Mouse (Mus musculus): ENCODE measurements at regions not wholly inside any gene's neighbourhood (a gene's known extent, or its start where the extent isn't known, plus 50 kb on each side); places are given as distances from the start of the nearest gene placed in this dataset.

DNA sequence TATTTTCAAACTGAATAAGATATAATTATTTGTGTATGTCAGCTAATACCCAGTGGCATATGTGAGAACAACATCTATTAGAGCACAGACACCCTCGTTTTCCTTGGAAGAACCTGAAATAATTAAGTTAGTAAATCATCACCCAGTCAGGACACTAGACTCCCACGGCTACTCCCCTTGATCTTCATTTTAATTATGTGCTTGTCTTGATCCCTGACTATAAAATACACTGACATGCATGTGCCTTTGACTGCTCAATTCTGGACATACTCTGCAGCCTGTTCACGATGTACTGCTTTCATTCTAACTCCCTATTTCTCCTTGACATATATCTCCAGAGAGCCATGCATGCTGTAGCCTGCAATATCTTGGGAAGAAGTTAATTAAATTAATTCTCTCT, 232.7 kb upstream of the Atxn7l3b start:
- no peak for DNase-seq (ENCODE audit: low spot score)

DNA sequence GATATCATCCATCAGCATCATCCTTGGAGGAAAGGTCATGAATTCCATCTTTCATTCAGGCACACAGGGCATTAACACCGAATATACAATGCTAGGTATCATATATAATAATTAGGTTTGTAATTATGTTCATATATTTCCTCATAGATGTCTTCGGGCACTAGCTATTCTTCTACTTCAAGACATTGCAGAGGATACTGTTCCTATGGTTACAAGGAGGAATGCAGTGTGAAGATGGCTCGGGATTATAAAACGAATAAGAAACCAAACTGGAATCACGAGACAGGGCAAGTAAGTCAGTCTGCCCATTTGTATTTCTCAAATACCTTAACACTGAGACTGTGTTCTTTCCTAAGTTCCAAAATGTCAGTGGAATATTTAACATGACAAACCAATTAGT, 231.3 kb upstream of the Atxn7l3b start:
- DNase-seq (ENCODE audit: low spot score): no peak

DNA sequence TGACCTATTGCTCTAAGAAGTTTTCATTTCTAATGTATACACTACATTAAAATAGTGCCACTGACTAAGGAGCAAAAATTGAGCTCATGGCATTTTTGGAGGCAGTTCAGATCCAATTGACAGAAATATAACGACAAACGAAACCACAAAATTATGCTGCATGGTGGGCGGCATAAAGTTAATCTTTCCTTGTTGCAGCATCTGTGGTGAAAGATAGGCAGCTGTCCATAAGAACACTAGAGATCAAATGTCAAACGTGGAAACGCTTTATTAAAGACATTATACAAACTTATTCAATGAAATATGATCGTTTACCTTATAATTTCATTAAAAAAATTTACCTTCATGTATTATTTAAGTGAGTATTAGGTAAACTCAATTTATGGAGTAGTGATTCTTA, 230.2 kb upstream of the Atxn7l3b start:
- DNase-seq (ENCODE audit: low spot score): no peak

DNA sequence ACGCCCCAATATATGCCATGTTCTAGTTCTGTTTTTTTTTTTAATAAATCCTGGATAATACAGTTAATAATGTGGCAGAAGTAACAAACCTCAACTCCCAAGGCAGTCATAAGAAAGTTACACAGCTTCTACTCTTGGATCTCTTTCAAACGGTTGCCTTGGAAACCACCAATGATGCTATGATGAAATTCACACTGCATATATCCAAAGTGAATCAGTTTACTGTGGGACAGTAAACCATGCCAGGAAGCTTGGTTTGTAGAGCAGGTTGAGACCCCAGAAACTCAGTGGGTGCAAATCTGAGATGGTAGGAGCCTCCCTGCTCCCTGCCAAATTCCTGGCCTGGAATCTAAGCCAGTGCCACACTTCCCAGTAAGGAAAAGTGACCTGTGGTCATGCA, 212.8 kb upstream of the Atxn7l3b start:
- DNase-seq (ENCODE audit: low spot score): no peak

DNA sequence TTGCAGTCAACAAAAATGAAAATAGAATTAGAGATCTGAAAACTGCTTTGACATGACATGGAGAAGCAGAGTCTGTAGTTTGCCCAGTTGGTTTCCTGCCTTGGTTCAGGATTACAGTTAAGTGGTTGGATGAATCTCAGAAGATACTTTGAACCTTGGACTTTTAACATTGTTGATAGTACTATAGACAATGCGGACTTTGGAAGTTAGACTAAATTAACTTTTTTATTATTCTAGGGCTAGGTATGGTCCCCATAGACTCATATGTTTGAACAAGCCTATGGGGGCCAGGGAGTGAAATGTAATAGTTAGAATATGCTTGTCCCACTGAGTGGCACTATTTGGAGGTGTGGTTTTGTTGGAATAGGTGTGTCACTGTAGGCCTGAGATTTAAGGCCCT, 186.2 kb upstream of the Atxn7l3b start:
- DNase-seq (ENCODE audit: low spot score): no peak

- peak; percentile 67 for DNase-seq (ENCODE audit: low spot score)
These were observed 177.1 kb upstream of the Atxn7l3b start for GRCm38 (mm10) chr10:113105771-113106430.

- DNase-seq (ENCODE audit: low spot score): no peak
These were observed 176.5 kb upstream of the Atxn7l3b start for GRCm38 (mm10) chr10:113105301-113105700.

All from retina, embryonic 14.5 days (tissue).